Mouse (Mus musculus) embryo, embryonic 10 days (tissue): ENCODE data around the gene Grip1.

ENCODE experiments used
- DNase-seq: peaks from one replicate; pipeline ENCODE4 v3.0.0-alpha.2; 2015; ENCODE audit warnings: low spot score

The Grip1 gene

DNA sequence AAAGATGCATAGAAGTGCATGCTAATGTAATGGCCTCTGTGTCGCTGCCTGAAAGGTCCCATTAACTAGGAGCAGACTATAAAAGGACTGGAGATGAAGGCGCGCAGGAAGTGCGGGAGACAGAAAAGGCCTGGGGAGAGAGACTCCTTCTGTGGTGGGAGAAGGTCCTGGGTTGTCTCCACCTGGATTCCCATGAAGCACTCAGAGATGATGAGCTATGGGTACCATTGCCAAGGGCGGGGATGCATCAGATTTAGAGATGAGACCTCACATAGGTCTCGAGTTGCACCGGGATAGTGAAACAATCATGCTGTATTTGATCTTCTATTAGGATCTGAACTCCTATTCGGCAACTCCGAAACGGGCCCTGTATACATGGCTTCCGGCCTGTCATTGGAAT is 212.8 kb downstream of the Grip1 start:
- DNase-seq: no peak

- DNase-seq: no peak
These were observed 216.8 kb downstream of the Grip1 start for GRCm38 (mm10) chr10:119670456-119670855.

DNA sequence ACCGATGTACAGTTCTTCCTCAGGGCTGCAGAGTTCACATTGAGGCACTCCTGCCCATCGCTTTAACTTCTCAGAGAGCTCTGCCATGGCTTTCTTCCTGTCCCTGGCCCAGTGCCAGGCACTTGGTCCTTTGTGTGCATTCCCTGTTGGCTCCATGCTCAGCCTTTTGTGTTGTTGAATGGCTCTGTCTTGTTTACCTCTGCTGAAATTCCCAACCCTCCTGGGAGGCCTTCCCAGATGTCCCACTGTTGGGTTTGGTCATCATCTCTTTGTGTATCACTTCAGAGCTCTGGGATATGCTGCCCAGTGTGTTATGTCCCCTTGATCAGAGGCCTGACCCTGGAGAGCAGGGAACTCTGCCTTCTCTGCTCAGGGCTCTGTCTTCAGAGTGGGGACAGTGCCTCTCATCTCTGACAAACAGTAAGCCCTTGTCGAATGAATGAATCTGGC is 230.8 kb downstream of the Grip1 start:
- no peak for DNase-seq

DNA sequence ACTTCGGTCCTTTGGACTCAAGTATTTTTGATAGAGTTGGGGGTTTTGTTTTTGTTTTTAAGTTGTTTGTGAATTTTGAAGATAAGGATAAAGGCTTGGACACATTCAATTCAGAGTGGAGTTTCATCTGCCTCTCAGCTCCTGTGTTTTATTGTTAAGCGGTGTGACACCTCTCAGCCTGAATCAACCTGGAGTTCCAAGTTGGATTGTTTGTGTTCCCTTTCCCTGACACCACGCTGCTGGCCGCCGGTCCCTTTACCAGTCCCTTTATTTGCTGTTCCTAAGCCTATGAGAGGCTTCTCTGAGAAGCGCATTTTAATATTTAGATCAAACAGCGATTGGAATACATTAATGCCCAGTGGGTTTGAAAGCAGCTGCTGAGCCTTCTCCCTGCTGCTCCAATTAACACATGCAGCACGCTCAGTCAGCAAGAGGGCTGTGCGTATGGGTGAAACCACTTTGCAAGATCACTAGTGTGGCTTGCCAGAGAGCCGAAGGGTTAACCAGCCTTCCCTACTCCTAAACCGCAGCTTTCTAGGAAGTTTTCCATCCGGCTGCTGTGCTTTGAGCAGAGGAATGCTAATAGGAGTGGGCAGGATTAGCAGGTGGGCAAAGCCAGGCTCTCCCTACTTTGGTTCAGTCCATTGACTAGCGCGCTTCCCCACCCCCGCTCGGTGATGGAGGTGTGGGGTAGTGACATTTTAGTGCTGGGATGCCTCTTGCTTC is 237.9 kb downstream of the Grip1 start:
- peak; percentile 66 for DNase-seq

- DNase-seq: peak; percentile 45
These were observed 238.8 kb downstream of the Grip1 start for GRCm38 (mm10) chr10:119692284-119692890.

DNA sequence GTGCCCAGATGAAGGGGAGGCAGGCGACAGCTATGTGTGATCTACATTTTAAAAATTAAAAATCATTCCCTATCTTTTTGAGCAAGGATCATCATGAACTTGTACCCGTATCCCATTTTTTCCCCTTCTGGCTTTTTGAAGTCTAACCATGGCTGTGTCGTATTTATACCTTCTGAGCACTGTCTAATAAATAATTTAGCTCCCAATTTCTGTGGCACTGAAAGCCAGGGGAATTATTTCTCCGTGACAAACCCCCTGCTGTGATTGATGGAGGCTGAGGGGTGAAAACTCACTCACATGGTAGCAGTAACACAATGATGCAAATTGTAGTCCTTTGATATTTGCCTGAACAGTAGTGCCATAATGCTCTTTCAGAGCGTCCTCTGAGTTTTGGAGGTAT is 239.8 kb downstream of the Grip1 start:
- DNase-seq: no peak

DNA sequence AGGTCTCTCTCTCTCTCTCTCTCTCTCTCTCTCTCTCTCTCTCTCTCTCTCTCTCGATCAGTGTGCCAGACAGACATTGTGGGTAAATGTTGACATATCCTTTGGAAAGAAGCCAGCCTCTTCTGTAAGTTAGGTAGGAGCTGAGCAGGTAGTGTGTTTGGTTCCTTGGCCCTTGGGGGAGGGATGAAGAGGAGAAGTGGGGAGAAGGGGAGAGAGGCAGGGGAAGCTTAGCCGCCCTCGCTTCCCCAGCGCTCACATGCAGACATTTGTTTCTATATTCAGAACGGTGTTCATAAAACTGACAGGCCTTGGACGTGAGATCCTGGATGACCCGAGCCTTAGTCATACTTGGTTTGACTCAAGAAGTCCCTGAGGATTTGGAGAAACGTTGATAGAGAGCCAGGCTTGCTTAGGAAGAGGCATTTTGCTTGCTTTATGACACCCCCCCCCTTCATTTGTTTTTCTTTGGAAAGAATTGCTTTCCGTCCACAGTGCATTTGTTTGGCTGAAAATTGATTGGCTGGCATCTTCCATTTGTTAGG is 243.7 kb downstream of the Grip1 start:
- no peak for DNase-seq

DNA sequence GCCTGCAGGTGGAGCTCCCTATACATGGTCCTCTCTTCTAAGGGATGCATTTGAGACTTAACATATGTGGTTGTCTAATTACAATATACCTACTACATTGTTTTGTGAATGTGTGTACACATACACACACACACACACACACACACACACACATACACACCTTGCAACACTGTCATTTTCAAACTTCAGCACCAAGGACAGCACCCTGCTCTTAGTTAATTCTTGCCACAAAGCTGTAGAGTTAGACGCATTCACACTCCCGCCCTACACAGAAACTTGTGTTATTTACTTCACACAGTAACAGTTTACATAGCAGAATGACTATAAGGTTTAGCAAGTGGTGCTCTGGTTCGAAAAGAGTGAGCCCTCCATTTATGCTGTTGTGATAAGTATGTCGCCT is 251.7 kb downstream of the Grip1 start:
- peak; percentile 78 for DNase-seq

GRCm38 (mm10) chr10:119706281-119706680 is 252.7 kb downstream of the Grip1 start:
- DNase-seq: no peak

DNA sequence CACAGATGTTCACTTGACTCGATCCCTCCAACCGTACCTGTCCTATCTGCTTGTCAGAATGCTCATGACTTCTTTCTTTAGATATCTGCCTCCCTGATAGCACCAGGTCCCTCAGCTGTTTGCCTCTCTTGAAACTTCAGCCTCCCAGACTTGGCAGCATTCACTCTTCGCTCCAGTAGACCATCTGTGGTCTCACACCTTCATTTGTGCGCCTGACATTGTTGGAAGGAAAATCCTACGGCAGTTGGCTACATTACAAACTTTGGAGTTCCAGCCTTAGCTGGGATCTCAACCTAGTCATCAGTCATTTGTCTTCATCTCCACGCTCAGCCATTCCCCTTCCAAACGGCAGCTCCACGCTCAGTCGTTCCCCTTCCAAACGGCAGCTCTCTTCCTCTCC is 253.4 kb downstream of the Grip1 start:
- no peak for DNase-seq

DNA sequence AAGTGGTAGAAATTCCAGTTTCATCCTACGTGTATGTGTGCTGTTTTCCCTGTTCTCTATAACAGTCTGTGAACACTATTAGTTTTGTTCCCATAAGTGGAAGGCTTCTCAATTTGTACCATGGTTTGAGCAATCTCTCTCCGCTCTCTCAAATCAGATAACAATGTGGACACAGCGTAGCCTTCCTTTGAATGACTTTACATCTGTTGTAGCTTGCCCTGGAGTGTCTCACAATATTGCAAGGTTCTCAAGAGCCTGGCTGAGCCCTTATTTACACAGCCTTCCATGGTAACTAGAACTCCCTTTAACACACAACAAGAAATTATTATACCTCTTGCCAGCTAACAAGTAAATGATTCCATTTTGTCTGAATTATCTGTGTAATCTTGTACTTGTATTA is 268.3 kb downstream of the Grip1 start:
- DNase-seq: no peak

GRCm38 (mm10) chr10:119722471-119722870 is 268.8 kb downstream of the Grip1 start:
- DNase-seq: peak; percentile 41

GRCm38 (mm10) chr10:119723671-119724070 is 270.0 kb downstream of the Grip1 start:
- no peak for DNase-seq

DNA sequence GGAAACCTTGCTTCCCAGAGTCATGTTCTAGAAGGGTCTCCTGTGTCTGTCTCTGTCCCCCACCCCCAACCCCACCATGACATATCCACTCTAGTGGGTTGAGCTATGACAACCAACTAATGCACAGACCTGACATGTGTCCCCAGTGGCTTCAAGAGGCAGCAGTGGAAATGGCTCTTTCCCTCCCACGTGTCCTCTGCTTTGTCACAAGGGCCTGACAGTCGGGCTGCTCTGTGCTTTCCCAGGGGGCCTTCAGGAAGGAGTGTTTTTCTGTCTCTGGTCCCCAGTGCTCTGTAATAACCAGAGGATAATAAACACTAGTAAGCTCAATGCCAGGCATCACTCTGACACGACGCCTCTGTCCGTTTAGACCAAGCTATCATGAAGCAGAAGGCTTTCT is 271.7 kb downstream of the Grip1 start:
- DNase-seq: no peak

DNA sequence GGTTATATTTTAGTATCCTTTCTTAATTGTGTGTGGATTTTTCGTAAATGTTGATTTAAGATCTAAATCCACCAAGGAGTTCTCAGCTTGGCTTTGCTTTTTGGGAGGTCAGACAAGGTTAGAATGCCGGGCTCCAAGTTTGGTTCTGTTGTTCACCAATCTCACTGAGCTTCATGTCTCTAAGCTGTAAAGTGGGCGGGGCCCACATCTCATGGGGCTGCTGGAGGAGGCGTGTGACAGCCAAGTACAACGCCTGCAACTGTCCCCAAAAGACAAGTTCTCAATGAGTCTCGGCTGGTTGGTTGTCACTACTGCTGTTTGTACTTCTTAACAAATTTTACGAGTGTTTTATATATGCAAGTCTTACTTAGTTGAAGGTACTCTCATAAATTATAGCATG is 272.3 kb downstream of the Grip1 start:
- no peak for DNase-seq

DNA sequence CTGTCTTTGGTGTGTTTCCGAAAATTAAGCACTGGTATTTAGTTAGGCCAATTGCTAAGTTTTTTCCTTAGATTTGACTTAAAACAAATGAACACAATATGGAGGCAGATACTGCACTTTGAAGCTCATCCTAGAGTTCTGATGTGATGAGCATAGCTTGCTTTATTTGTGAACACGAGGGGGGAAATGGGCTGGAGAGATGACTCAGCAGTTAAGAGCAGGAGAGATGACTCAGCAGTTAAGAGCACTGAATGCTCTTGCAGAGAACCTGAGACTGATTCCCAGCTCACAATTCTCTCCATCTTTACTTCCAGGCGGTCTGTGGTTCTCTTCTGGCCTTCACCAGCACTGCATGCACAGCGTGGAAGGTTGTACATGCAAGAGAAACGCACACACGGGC is 273.3 kb downstream of the Grip1 start:
- no peak for DNase-seq

DNA sequence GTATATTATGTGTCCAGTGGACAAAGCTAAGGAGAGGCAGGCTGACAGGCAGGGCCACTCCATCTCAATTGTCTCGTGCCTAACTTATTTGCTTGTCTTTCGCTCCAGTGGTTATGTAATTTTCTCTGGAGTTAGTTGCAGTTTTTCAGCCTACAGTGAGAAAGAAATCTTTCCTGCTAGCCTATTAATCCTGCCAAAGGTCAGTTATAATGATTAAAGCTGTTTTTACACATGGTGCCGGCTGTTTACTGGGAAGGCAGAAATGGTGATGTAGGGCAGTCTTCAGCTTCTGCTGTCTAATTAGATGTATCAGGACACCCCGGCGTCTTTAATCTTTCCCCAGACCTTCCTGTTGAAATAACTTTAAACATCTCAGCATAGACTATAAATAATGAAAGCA is 276.6 kb downstream of the Grip1 start:
- DNase-seq: no peak

- no peak for DNase-seq
These were observed 281.7 kb downstream of the Grip1 start for GRCm38 (mm10) chr10:119735011-119735992.

DNA sequence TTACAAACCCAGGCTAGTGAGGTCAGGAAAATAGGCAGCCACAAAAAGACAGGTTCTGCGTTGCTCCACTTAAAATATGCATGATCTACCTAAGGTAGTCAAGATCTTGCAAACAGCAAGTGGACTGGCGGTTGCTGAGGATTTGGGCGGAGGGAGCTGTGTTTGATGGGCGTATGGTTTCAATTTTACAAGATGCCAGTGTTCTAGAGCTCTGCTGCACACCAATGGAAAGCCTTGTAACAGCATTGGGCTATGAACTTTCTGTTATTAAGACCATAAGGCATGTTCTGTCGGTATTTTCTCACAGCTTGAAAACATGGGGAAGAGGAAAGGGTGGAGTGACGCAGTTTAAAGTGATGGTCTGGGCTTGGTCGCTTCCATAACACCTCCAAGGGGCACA is 285.8 kb downstream of the Grip1 start:
- no peak for DNase-seq

- no peak for DNase-seq
These were observed 289.1 kb downstream of the Grip1 start for GRCm38 (mm10) chr10:119742722-119743121.

GRCm38 (mm10) chr10:119752361-119752798 is 298.8 kb downstream of the Grip1 start:
- no peak for DNase-seq

DNA sequence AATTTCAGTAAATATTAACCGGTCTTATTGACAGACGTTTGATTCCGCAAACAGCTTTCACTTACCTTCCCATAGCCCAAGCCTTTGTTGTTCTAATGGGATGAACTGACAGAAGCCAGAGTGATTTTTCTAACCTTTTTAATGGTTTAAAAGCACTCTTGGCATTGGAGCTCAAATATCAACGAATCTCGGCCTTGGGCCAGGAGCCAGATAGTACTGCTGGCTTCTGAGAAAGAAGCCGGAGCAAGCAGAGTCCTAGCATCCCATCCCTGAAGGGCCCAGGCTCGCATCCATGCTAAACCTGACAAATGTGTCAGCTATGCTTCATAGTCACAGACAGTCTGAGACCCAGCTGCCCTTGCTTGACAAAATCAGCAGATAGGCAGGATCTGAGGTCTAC is 302.6 kb downstream of the Grip1 start:
- no peak for DNase-seq
